ENCODE assay signal across 32 mouse cellular contexts in the genomic region with DNA sequence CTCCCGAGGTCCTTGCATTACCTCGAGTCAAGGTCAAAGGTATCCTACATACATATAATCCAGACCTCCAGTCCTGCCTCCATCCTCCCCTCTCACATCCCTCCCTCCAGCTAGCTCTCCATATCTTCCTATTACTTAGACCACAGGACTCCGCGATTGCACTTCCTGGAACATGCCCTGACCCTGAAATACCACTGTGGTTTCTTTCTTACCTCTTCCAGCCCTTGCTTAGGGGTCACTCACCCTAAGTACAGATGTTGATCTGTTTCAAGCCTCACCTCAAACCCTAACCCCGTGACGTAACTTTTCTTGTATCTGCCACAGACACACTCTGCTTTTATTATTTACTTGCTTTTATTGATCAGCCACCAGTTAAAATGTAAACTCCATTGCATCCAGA. TPM values are rescaled to one million over a fixed set of nuclear protein-coding genes. Genes with fewer than 3 reads are reported as not detected.
DNase-seq lines count a peak whose midpoint lies in the region; ATAC-seq and TF ChIP-seq lines count a peak whose summit lies in the region.
"Had no signal": no experiment of that assay in that cellular context is flagged by ENCODE, and none has a peak within 500 bp of the region (broad histone marks: within the 10 kb centered on the region; RNA-seq: fewer than 3 reads in every experiment).

No protein-coding gene starts in this region.

- no peaks in the 10 kb centered on the region for H3K27me3 ChIP-seq in spleen, adult 2 months (ENCODE audit: control insufficient read depth, insufficient read depth, low read length)
- H3K27me3 ChIP-seq in CH12.LX (replicated peaks) = no peaks in the 10 kb centered on the region
- H3K27me3 ChIP-seq: embryonic facial prominence, embryonic 15.5 days; forebrain, embryonic 13.5 days; midbrain, embryonic 13.5 days; neural tube, embryonic 15.5 days had no signal

- H3K4me3 ChIP-seq in spleen, adult 2 months (ENCODE audit: extremely low read depth, insufficient read depth, insufficient read length) = peak overlapping the region; percentile 36; the same call in 1 of the 2 replicates
- no peak overlapping the region for H3K4me3 ChIP-seq in CH12.LX (replicated peaks in 1 of 3; ENCODE audit: low read depth in 2 of 3, low read length in 2 of 3, poor library complexity in 1 of 3)
- H3K4me3 ChIP-seq: embryonic facial prominence, embryonic 10.5 days; embryonic facial prominence, embryonic 15.5 days; forebrain, embryonic 13.5 days; heart, adult 2 months; heart, embryonic 12.5 days; left cerebral cortex, adult 2 months; limb, embryonic 13.5 days; liver, embryonic 12.5 days; midbrain, embryonic 13.5 days; neural tube, embryonic 15.5 days had no signal

- H3K9ac ChIP-seq in CH12.LX (ENCODE audit: insufficient read depth, low read depth) = no peak overlapping the region
- H3K9ac ChIP-seq: embryonic facial prominence, embryonic 15.5 days; forebrain, embryonic 13.5 days; heart, embryonic 12.5 days; hindbrain, embryonic 14.5 days; limb, embryonic 13.5 days; liver, embryonic 12.5 days; midbrain, embryonic 13.5 days; neural tube, embryonic 15.5 days had no signal

- no peak for TF ChIP-seq POLR2A in spleen, adult 2 months (IDR thresholded peaks at IDR 0.05; ENCODE audit: low read depth, low read length)
- TF ChIP-seq POLR2A in CH12.LX (IDR thresholded peaks at IDR 0.05; ENCODE audit: low read depth, low read length) = no peak

- no peak for TF ChIP-seq CTCF in spleen, adult 2 months (IDR thresholded peaks at IDR 0.05; ENCODE audit: extremely low read depth, insufficient read depth, insufficient read length, insufficient replicate concordance)
- no peak for TF ChIP-seq CTCF in CH12.LX (conservative IDR thresholded peaks at IDR 0.05 in 1 of 2, IDR thresholded peaks at IDR 0.05 in 1 of 2; ENCODE audit: low read depth in 2 of 2, low read length in 2 of 2)

- TF ChIP-seq RAD21 in CH12.LX (IDR thresholded peaks at IDR 0.05; ENCODE audit: low read depth, low read length) = no peak

- ATAC-seq in granulocyte monocyte progenitor cell, adult 5-6 weeks (replicated peaks; ENCODE audit: poor library complexity, severe bottlenecking) = peak; percentile 60
- peak; percentile 44 for ATAC-seq in megakaryocyte progenitor cell, adult 5-6 weeks (replicated peaks; ENCODE audit: poor library complexity)
- ATAC-seq: forebrain, embryonic 13.5 days; inflammation-experienced regulatory T-cells, adult 6 months; liver, embryonic 12.5 days; midbrain, embryonic 13.5 days had no signal

- H3K4me2 ChIP-seq in CH12.LX (ENCODE audit: insufficient read depth, low read depth, poor library complexity, severe bottlenecking) = no peak overlapping the region
- H3K4me2 ChIP-seq: embryonic facial prominence, embryonic 15.5 days; forebrain, embryonic 13.5 days; heart, embryonic 12.5 days; hindbrain, embryonic 14.5 days; limb, embryonic 13.5 days; liver, embryonic 12.5 days; midbrain, embryonic 13.5 days; neural tube, embryonic 15.5 days had no signal

- H3K36me3 ChIP-seq in spleen, adult 2 months (ENCODE audit: control insufficient read depth, insufficient read depth, low read length) = no peaks in the 10 kb centered on the region
- no peaks in the 10 kb centered on the region for H3K36me3 ChIP-seq in CH12.LX (replicated peaks in 1 of 2; ENCODE audit: control insufficient read depth in 1 of 2, insufficient read depth in 1 of 2, low read length in 1 of 2)
- H3K36me3 ChIP-seq: embryonic facial prominence, embryonic 10.5 days; embryonic facial prominence, embryonic 15.5 days; heart, embryonic 12.5 days; limb, embryonic 13.5 days; liver, embryonic 12.5 days; midbrain, embryonic 13.5 days; neural tube, embryonic 15.5 days had no signal

- H3K79me2 ChIP-seq in CH12.LX (replicated peaks; ENCODE audit: control insufficient read depth, extremely low read depth, insufficient read depth, poor library complexity, severe bottlenecking) = no peaks in the 10 kb centered on the region

- no peaks in the 10 kb centered on the region; the same call in 1 of the 2 replicates for H3K4me1 ChIP-seq in spleen, adult 2 months (ENCODE audit: control insufficient read depth, insufficient read depth, insufficient read length)
- peaks cover 5 to 50% of the 10 kb centered on the region in 2 experiments; a peak in 2 of 4 replicates for H3K4me1 ChIP-seq in CH12.LX (ENCODE audit: control insufficient read depth in 1 of 2, insufficient read depth in 2 of 2)
- H3K4me1 ChIP-seq: embryonic facial prominence, embryonic 15.5 days; heart, embryonic 12.5 days; liver, embryonic 12.5 days had no signal

- no peak for TF ChIP-seq EP300 in CH12.LX (IDR thresholded peaks at IDR 0.05; ENCODE audit: low read length)

- WGBS in spleen, adult 2 months = 11% methylated on average over 6 of the region's 6 CpGs

- no peak overlapping the region for H3K27ac ChIP-seq in spleen, adult 2 months (ENCODE audit: insufficient read depth, low read length)
- no peak overlapping the region for H3K27ac ChIP-seq in CH12.LX (ENCODE audit: insufficient read depth, low read depth)
- H3K27ac ChIP-seq: embryonic facial prominence, embryonic 10.5 days; embryonic facial prominence, embryonic 15.5 days; forebrain, embryonic 13.5 days; heart, adult 2 months; hindbrain, embryonic 14.5 days; left cerebral cortex, adult 2 months; limb, embryonic 13.5 days; liver, embryonic 12.5 days; midbrain, embryonic 13.5 days; neural tube, embryonic 15.5 days had no signal

- in situ Hi-C loops in CH12.LX (cut with MboI; ENCODE audit: low pct_ligation_motif_present, low pct_unique_long_range_greater_than_20kb, low sequenced_read_pairs) = loop anchor here (5.0 to 10.0 kb wide), 2 partner anchors 50 to 388 kb away; no protein-coding TSS in a partner anchor

- H3K9me3 ChIP-seq in CH12.LX (replicated peaks; ENCODE audit: low read length) = peaks cover 5% of the 10 kb centered on the region
- H3K9me3 ChIP-seq: embryonic facial prominence, embryonic 10.5 days; embryonic facial prominence, embryonic 15.5 days; forebrain, embryonic 13.5 days; limb, embryonic 13.5 days; liver, embryonic 12.5 days; midbrain, embryonic 13.5 days; neural tube, embryonic 15.5 days had no signal

- DNase-seq in spleen, adult 2 months (ENCODE audit: low read depth in 1 of 2, low spot score in 2 of 2) = peak in 1 of 2 experiments; percentile 17
- DNase-seq in spleen, postnatal 10 days (ENCODE audit: low spot score in 2 of 2) = no peak
- no peak for DNase-seq in CH12.LX (ENCODE audit: extremely low read depth)
- no peak for DNase-seq in heart, adult 11 months
- DNase-seq in gastrocnemius, postnatal 4 days (ENCODE audit: low spot score in 2 of 2) = no peak
- no peak for DNase-seq in ovary, adult 18-20 months (ENCODE audit: low spot score)
- DNase-seq: adrenal gland, postnatal 10 days; cerebellum, adult 18-20 months; cerebellum, postnatal 10 days; gastrocnemius, postnatal 14 days; heart, adult 2 months; heart, postnatal 4 days; kidney, adult 11 months; kidney, postnatal 14 days; lung, adult 2 months; lung, postnatal 10 days; right cerebral cortex, postnatal 25 days; thymus, postnatal 36 days had no signal

- dilution Hi-C loops in CH12.LX (cut with MboI; ENCODE audit: extremely low pct_ligation_motif_present, extremely low pct_unique_long_range_greater_than_20kb, low sequenced_read_pairs) = no loop called here

TF ChIP-seq in CH12.LX, 34 proteins besides CTCF, POLR2A, EP300 and RAD21:
- TF ChIP-seq ZC3H11A (IDR thresholded peaks at IDR 0.05; ENCODE audit: low read depth, low read length) = no peak
- TF ChIP-seq GABPA (IDR thresholded peaks at IDR 0.05; ENCODE audit: insufficient replicate concordance, low read depth, low read length) = no peak
- TF ChIP-seq ELF1 (IDR thresholded peaks at IDR 0.05; ENCODE audit: low read depth, low read length) = 0 out of 2 replicates have a peak, but pooled peaks have one; percentile 23
- no peak for TF ChIP-seq CHD1 (IDR thresholded peaks at IDR 0.05; ENCODE audit: low read depth, low read length)
- no peak for TF ChIP-seq USF2 (conservative IDR thresholded peaks at IDR 0.05; ENCODE audit: low read depth, low read length)
- no peak for TF ChIP-seq KAT2A (IDR thresholded peaks at IDR 0.05; ENCODE audit: insufficient replicate concordance, low read length)

RNA-seq across cellular contexts. Expression of a gene that starts 59.3 kb away (rescaled TPM):
- polyA plus RNA-seq in spleen, adult 2 months (2012; rRNA removed) = 0.29 and 0.39 TPM in 2 replicates
- total RNA-seq in CH12.LX (2012; rRNA removed) = 0.04 TPM in 2 replicates
- total RNA-seq in CH12.LX (2014; rRNA removed) = not detected in 2 replicates
- polyA plus RNA-seq in CH12.LX (2012; ENCODE audit: insufficient read length, low read depth) = not detected in 2 replicates
- not detected in 2 replicates for total RNA-seq in granulocyte monocyte progenitor cell, adult 5-6 weeks (2014; fragmentation: Nextera tagmentation)
- not detected in 2 replicates for total RNA-seq in granulocyte monocyte progenitor cell, adult 5-6 weeks (2017)
- total RNA-seq in megakaryocyte progenitor cell, adult 5-6 weeks (2015) = not detected in 2 replicates
- not detected in 2 replicates for total RNA-seq in megakaryocyte progenitor cell, adult 5-6 weeks (2017)
- under 1 TPM in 1 of 2 experiments, not detected in 1; 0.05 TPM for total RNA-seq in gastrocnemius, postnatal 4 days (2021)
- total RNA-seq: gastrocnemius, postnatal 14 days; megakaryocyte-erythroid progenitor cell, adult 5-6 weeks had no signal
- polyA plus RNA-seq: limb, embryonic 13.5 days had no signal
